Mouse (Mus musculus): ENCODE results near the gene Hap1. TPM values are rescaled to one million over a fixed set of nuclear protein-coding genes. Genes with fewer than 3 reads are reported as not detected.
A peak's percentile ranks its signal among the peaks of the same experiment; 100 is the strongest.
"Not testable (repeated sequence)": the region's sequence is repeated elsewhere in the genome, so short reads cannot be mapped to it uniquely, and the experiment has no call there.

Gene Hap1
- polyA plus RNA-seq, 1 experiment from 2014 or later: 19.6 TPM

DNA sequence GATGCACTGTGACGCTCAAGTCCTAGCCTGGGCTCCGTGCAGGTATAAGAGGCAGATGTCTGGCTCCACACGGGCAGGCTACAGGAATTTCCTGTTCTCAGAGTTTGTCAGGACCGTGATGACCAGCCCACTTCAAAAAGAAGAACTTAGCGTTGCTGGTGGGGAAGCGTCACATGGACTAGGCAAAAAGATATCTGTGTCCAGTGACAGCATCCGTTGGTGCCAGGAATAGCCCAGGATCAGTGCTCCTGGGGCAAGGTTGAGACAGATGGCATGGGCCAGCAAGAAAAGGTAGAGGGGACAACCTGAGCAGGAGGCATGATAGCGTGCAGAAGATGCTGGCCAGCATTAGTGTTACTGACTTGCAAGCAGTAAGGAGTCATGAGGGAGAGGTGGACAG, 13.9 kb upstream of the Hap1 start:
- Histone ChIP-seq H3K27me3 (no peaks in the 10 kb centered on the region), H3K9ac (no peak overlapping the region), H3K9me3 (replicated peaks) (no peaks in the 10 kb centered on the region), H3K4me1 (peaks cover 10% of the 10 kb centered on the region), H3K27ac (no peak overlapping the region), H3K36me3 (peaks cover 55% of the 10 kb centered on the region), H3K4me3 (replicated peaks) (no peak overlapping the region), H3K4me2 (no peak overlapping the region)
- 67% methylated on average over 8 of the region's 8 CpGs for WGBS
- ATAC-seq (replicated peaks; ENCODE audit: low FRiP score): no peak

DNA sequence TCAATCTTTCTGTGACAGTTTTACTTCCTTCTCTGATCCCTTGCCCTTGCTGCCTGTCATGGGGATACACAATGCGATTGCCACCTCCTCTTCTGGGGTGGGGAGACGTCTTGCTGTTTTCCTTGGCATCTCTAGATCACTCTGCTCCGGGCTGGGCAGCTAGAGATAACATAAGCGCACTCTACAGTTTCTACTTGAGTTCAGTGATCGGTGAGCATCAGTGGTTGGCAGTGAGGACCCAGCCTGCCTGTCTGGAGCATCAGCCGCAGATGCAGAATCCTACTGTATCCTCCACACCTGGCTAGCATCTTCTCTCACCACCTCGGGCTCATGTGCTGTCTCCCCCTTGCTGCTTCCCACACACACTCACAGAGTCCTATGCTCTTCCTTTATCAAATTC, 13.2 kb upstream of the Hap1 start:
- Histone ChIP-seq H3K27me3 (0 out of 2 replicates have a peak, but pooled peaks cover 1% of the 10 kb centered on the region), H3K9me3 (replicated peaks) (no peaks in the 10 kb centered on the region), H3K4me2 (no peak overlapping the region), H3K27ac (no peak overlapping the region), H3K4me3 (replicated peaks) (no peak overlapping the region), H3K9ac (no peak overlapping the region), H3K4me1 (peaks cover 10% of the 10 kb centered on the region), H3K36me3 (peaks cover 51% of the 10 kb centered on the region)
- WGBS: 36% methylated on average over 7 of the region's 7 CpGs
- ATAC-seq (replicated peaks; ENCODE audit: low FRiP score): no peak

- Histone ChIP-seq H3K27ac (no peak overlapping the region), H3K9ac (no peak overlapping the region), H3K27me3 (peaks cover 35% of the 10 kb centered on the region), H3K9me3 (replicated peaks) (no peaks in the 10 kb centered on the region), H3K4me3 (replicated peaks) (no peak overlapping the region), H3K4me2 (no peak overlapping the region), H3K4me1 (peaks cover 7% of the 10 kb centered on the region), H3K36me3 (no peaks in the 10 kb centered on the region)
- peak; percentile 49; the same call in 1 of the 2 replicates for ATAC-seq (replicated peaks; ENCODE audit: low FRiP score)
- WGBS: 14% methylated on average over 12 of the region's 12 CpGs
Measured at GRCm38 (mm10) chr11:100362979-100363562, 7.1 kb upstream of the Hap1 start.

GRCm38 (mm10) chr11:100362209-100362978, 6.5 kb upstream of the Hap1 start:
- WGBS: 11% methylated on average over 8 of the region's 8 CpGs
- no peak overlapping the region for H3K9ac ChIP-seq
- no peaks in the 10 kb centered on the region for H3K36me3 ChIP-seq
- peaks cover 7% of the 10 kb centered on the region for H3K4me1 ChIP-seq
- ATAC-seq (replicated peaks; ENCODE audit: low FRiP score): peak; percentile 50
- no peak overlapping the region for H3K4me3 ChIP-seq (replicated peaks)
- H3K9me3 ChIP-seq (replicated peaks): no peaks in the 10 kb centered on the region
- peaks cover 41% of the 10 kb centered on the region for H3K27me3 ChIP-seq
- no peak overlapping the region for H3K27ac ChIP-seq
- no peak overlapping the region for H3K4me2 ChIP-seq

GRCm38 (mm10) chr11:100361059-100361458, 5.1 kb upstream of the Hap1 start:
- H3K9me3 ChIP-seq (replicated peaks): not testable (repeated sequence)

GRCm38 (mm10) chr11:100360175-100360574, 4.2 kb upstream of the Hap1 start:
- no peak overlapping the region for H3K9ac ChIP-seq
- H3K36me3 ChIP-seq: no peaks in the 10 kb centered on the region
- ATAC-seq (replicated peaks; ENCODE audit: low FRiP score): no peak
- peaks cover 21% of the 10 kb centered on the region for H3K4me1 ChIP-seq
- H3K27me3 ChIP-seq: peaks cover 62% of the 10 kb centered on the region
- no peak overlapping the region for H3K4me2 ChIP-seq
- H3K27ac ChIP-seq: no peak overlapping the region
- H3K9me3 ChIP-seq (replicated peaks): no peaks in the 10 kb centered on the region
- H3K4me3 ChIP-seq (replicated peaks): no peak overlapping the region
- WGBS: 84% methylated on average over 6 of the region's 6 CpGs

More at GRCm38 (mm10) chr11:100361059-100361458, 5.1 kb upstream of the Hap1 start:
- ATAC-seq (replicated peaks; ENCODE audit: low FRiP score); H3K4me3 ChIP-seq (replicated peaks); H3K9ac ChIP-seq; H3K27ac ChIP-seq; H3K36me3 ChIP-seq; H3K4me2 ChIP-seq: not testable (repeated sequence)
- peaks cover 53% of the 10 kb centered on the region for H3K27me3 ChIP-seq
- peaks cover 12% of the 10 kb centered on the region for H3K4me1 ChIP-seq
- no CpG with 5 or more reads among the region's 13 CpGs for WGBS

- Histone ChIP-seq H3K36me3 (no peaks in the 10 kb centered on the region), H3K4me2 (no peak overlapping the region), H3K27me3 (peaks cover 79% of the 10 kb centered on the region), H3K4me3 (replicated peaks) (no peak overlapping the region), H3K9ac (no peak overlapping the region), H3K9me3 (replicated peaks) (no peaks in the 10 kb centered on the region), H3K4me1 (peaks cover 21% of the 10 kb centered on the region), H3K27ac (no peak overlapping the region)
- no peak for ATAC-seq (replicated peaks; ENCODE audit: low FRiP score)
- WGBS: 54% methylated on average over 5 of the region's 5 CpGs
Measured at GRCm38 (mm10) chr11:100357408-100357807, 1.5 kb upstream of the Hap1 start.

DNA sequence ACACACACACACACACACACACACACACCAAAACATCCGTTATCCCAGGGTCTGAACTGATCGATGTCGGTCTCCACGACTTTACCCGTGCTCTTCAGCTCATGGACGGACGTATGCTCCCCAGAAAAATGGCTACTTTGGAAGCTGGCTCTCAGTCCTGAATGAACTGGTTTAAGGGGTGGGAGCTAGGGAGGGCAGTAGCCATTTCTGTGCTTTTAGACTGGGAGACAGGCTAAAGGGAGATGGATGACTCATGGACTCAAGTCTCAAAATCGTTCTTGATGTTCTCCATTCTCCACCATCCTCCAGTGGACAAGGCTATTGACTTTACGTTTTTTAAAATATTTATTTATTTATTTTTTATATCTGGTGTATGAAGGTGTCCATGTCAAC, 887 bp upstream of the Hap1 start:
- no peak overlapping the region for H3K27ac ChIP-seq
- no peaks in the 10 kb centered on the region for H3K36me3 ChIP-seq
- WGBS: 13% methylated on average over 9 of the region's 9 CpGs
- peaks cover 25% of the 10 kb centered on the region for H3K4me1 ChIP-seq
- H3K4me2 ChIP-seq: peak overlapping the region; percentile 96
- peak overlapping the region; percentile 60 for H3K4me3 ChIP-seq (replicated peaks)
- ATAC-seq (replicated peaks; ENCODE audit: low FRiP score): no peak
- H3K9ac ChIP-seq: no peak overlapping the region
- H3K27me3 ChIP-seq: peaks cover 80% of the 10 kb centered on the region
- no peaks in the 10 kb centered on the region for H3K9me3 ChIP-seq (replicated peaks)

DNA sequence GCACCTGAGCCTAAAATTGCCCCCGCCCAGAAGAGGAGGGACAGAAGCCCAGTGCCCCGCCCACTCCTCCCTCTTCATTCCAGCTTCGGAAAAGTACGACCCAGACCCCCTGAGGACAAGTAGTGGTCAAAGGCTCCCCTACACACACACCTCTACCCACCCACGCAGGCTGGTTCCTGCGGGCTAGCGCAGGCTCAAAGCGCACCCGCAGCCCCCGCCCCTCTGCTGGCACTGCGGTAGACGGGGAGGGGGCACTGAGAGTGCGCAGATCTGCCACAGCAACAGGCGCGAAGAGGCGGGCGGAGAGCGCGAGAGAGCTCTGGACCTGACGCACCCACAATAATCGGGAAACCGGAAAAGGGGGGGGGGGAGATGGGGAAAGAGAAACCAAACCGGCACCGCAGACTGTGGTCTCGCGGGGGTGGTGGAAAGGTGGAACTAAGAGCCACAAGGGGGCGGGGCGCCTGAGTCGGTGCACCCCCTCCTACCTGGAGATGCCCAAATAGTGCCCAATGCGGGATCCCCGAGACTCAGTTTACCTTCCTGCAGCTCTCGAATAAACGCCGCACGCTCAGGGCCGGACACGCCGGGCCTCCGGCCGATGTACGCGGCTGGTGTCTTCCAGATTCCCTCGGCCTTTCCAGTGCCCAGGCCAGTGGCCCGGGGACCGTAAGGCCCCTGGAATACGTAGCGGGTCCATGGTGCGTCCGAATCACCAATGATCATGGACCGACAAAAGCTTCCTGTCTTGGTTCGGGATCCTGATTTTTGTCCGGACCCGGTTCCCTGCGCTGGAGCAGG, 577 bp downstream of the Hap1 start:
- no peak overlapping the region for H3K27ac ChIP-seq
- peaks cover 76% of the 10 kb centered on the region for H3K27me3 ChIP-seq
- peak overlapping the region; percentile 52 for H3K9ac ChIP-seq
- peak overlapping the region; percentile 60 for H3K4me3 ChIP-seq (replicated peaks)
- no peaks in the 10 kb centered on the region for H3K9me3 ChIP-seq (replicated peaks)
- peaks cover 26% of the 10 kb centered on the region for H3K4me1 ChIP-seq
- no peaks in the 10 kb centered on the region for H3K36me3 ChIP-seq
- peak overlapping the region; percentile 96 for H3K4me2 ChIP-seq
- peak; percentile 48 for ATAC-seq (replicated peaks; ENCODE audit: low FRiP score)
- under 1% methylated on average over 51 of the region's 54 CpGs for WGBS

GRCm38 (mm10) chr11:100352076-100352857, 3.7 kb downstream of the Hap1 start:
- H3K27ac ChIP-seq: no peak overlapping the region
- no peak overlapping the region for H3K4me2 ChIP-seq
- WGBS: 25% methylated on average over 10 of the region's 10 CpGs
- no peaks in the 10 kb centered on the region for H3K36me3 ChIP-seq
- no peaks in the 10 kb centered on the region for H3K9me3 ChIP-seq (replicated peaks)
- no peak overlapping the region for H3K4me3 ChIP-seq (replicated peaks)
- H3K4me1 ChIP-seq: peaks cover 26% of the 10 kb centered on the region
- peaks cover 47% of the 10 kb centered on the region for H3K27me3 ChIP-seq
- ATAC-seq (replicated peaks; ENCODE audit: low FRiP score): no peak
- H3K9ac ChIP-seq: no peak overlapping the region

DNA sequence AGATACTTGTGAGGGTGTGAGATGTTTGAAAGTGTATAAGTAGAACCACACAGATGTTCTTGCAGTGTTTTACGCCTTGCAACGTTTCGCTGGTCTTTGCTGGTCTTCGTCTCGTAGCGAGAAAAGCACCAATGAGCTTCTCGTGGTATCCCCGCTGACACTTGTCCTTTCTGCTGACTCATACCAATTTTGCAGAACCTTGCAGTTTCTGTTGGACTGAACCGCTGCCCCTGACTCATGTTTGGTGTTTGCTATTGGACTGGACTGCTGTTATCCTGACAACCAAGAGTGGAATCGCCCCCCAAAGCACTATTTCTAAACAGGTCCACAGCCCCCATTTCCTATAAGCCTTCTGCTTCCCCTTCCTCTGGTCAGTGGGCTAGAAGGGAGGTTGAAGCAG, 11.7 kb downstream of the Hap1 start:
- Histone ChIP-seq H3K4me2 (no peak overlapping the region), H3K27me3 (no peaks in the 10 kb centered on the region), H3K9ac (no peak overlapping the region), H3K9me3 (replicated peaks) (no peaks in the 10 kb centered on the region), H3K36me3 (no peaks in the 10 kb centered on the region), H3K4me3 (replicated peaks) (no peak overlapping the region), H3K4me1 (no peaks in the 10 kb centered on the region), H3K27ac (no peak overlapping the region)
- WGBS: 84% methylated on average over 10 of the region's 10 CpGs
- ATAC-seq (replicated peaks; ENCODE audit: low FRiP score): no peak

Data from kidney, embryonic 15.5 days (tissue).